Mouse (Mus musculus): ENCODE measurements around the gene Wfdc21.

The Wfdc21 gene

GRCm38 (mm10) chr11:83802166-83802565 is 55.4 kb downstream of the Wfdc21 start:
- no peak for DNase-seq (ENCODE audit: low spot score in 2 of 2)

All from spleen, postnatal 36 days (tissue).